Mouse (Mus musculus): Measurements from ENCODE around the gene Zfp639. TPM values are rescaled to one million over a fixed set of nuclear protein-coding genes. Genes with fewer than 3 reads are reported as not detected.

Gene Zfp639
- polyA plus RNA-seq, 1 experiment: 23.6 TPM

DNA sequence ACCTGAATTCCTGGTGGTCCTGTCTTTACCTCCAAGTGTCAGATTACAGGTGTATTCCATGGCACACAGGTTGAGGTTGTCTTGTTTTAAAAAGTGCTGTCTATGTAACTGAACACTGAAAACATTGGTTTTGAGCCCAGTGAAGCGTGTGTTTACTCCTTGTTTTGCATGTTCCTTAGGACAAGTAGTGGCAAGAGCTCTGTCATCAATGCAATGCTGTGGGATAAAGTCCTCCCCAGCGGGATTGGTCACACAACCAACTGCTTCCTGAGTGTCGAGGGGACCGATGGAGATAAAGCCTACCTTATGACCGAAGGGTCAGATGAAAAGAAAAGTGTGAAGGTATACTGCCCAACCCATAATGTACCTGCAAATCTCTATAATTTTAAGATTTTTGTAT lies 28.0 kb downstream of the Zfp639 start:
- H3K27me3 ChIP-seq (ENCODE audit: control insufficient read depth, insufficient read depth, low read length): no peaks in the 10 kb centered on the region
- no peaks in the 10 kb centered on the region for H3K4me1 ChIP-seq (ENCODE audit: control insufficient read depth, insufficient read depth, insufficient read length)
- peaks cover 7% of the 10 kb centered on the region for H3K36me3 ChIP-seq (ENCODE audit: control insufficient read depth, insufficient read depth, low read length)
- TF ChIP-seq CTCF (IDR thresholded peaks at IDR 0.05; ENCODE audit: extremely low read depth, insufficient read depth, insufficient read length, insufficient replicate concordance) (no peak), POLR2A (IDR thresholded peaks at IDR 0.05; ENCODE audit: low read depth, low read length) (no peak)
- no peak overlapping the region for H3K4me3 ChIP-seq (ENCODE audit: extremely low read depth, insufficient read depth, insufficient read length)
- DNase-seq (ENCODE audit: low read depth in 1 of 2, low spot score in 2 of 2): no peak
- H3K27ac ChIP-seq (ENCODE audit: insufficient read depth, low read length): no peak overlapping the region
- 96% methylated on average over 5 of the region's 5 CpGs for WGBS

- H3K36me3 ChIP-seq (ENCODE audit: control insufficient read depth, insufficient read depth, low read length): peaks cover 14% of the 10 kb centered on the region
- H3K4me3 ChIP-seq (ENCODE audit: extremely low read depth, insufficient read depth, insufficient read length): no peak overlapping the region
- H3K4me1 ChIP-seq (ENCODE audit: control insufficient read depth, insufficient read depth, insufficient read length): no peaks in the 10 kb centered on the region
- DNase-seq (ENCODE audit: low read depth in 1 of 2, low spot score in 2 of 2): peak in 1 of 2 experiments; percentile 7
- H3K27me3 ChIP-seq (ENCODE audit: control insufficient read depth, insufficient read depth, low read length): no peaks in the 10 kb centered on the region
- 100% methylated on average over 1 of the region's 1 CpGs for WGBS
- H3K27ac ChIP-seq (ENCODE audit: insufficient read depth, low read length): no peak overlapping the region
- no peak for TF ChIP-seq POLR2A (IDR thresholded peaks at IDR 0.05; ENCODE audit: low read depth, low read length)
Observed at GRCm38 (mm10) chr3:32553061-32553460, 43.0 kb downstream of the Zfp639 start.

DNA sequence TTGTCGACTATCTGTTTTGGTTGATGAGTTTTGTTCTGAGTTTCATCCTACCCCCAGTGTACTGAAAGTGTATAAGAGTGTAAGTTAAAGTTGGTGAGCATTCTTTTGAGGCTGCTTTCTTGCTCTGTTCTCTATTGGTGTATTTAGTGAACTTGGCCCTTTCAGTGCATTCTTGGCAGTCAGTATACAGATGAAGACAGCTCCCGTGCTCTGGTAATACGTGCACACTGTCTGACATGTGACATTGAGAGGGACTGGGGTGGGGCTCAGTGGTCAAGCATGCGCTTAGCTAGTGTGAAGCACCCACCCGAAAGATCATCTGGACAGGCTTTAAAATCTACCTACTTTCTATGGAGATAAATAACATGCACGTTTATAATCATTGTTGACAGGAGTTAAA lies 53.3 kb downstream of the Zfp639 start:
- Histone ChIP-seq H3K4me1 (ENCODE audit: control insufficient read depth, insufficient read depth, insufficient read length) (no peaks in the 10 kb centered on the region), H3K36me3 (ENCODE audit: control insufficient read depth, insufficient read depth, low read length) (peaks cover 16% of the 10 kb centered on the region), H3K27me3 (ENCODE audit: control insufficient read depth, insufficient read depth, low read length) (no peaks in the 10 kb centered on the region), H3K27ac (ENCODE audit: insufficient read depth, low read length) (no peak overlapping the region), H3K4me3 (ENCODE audit: extremely low read depth, insufficient read depth, insufficient read length) (no peak overlapping the region)
- WGBS: 92% methylated on average over 6 of the region's 6 CpGs
- DNase-seq (ENCODE audit: low read depth in 1 of 2, low spot score in 2 of 2): no peak
- TF ChIP-seq CTCF (IDR thresholded peaks at IDR 0.05; ENCODE audit: extremely low read depth, insufficient read depth, insufficient read length, insufficient replicate concordance) (no peak), POLR2A (IDR thresholded peaks at IDR 0.05; ENCODE audit: low read depth, low read length) (no peak)

Other genes with a start within 250 kb of the Zfp639 start
- gene Zmat3, start 144.2 kb upstream of the Zfp639 start, polyA plus RNA-seq (2012; rRNA removed): 3.7 and 4.9 TPM in 2 replicates
- gene Pik3ca, start 112.6 kb upstream of the Zfp639 start, polyA plus RNA-seq (2012; rRNA removed): 3.6 and 3.7 TPM in 2 replicates
- gene Kcnmb3, start 18.0 kb upstream of the Zfp639 start, polyA plus RNA-seq (2012; rRNA removed): 0.23 and 0.25 TPM in 2 replicates
- 3.1 and 3.4 TPM in 2 replicates for gene Mfn1, start 19.2 kb downstream of the Zfp639 start, polyA plus RNA-seq (2012; rRNA removed)
- gene Gnb4, start 106.3 kb downstream of the Zfp639 start, polyA plus RNA-seq (2012; rRNA removed): 11.2 and 13.9 TPM in 2 replicates
- gene Actl6a, start 196.0 kb downstream of the Zfp639 start, polyA plus RNA-seq (2012; rRNA removed): 12.9 and 14.8 TPM in 2 replicates
- 65.3 and 82.2 TPM in 2 replicates for gene Ndufb5, start 226.7 kb downstream of the Zfp639 start, polyA plus RNA-seq (2012; rRNA removed)
- gene Mrpl47, start 227.3 kb downstream of the Zfp639 start, polyA plus RNA-seq (2012; rRNA removed): 0.50 and 0.82 TPM in 2 replicates

Measured in spleen, adult 2 months (tissue).